Mouse (Mus musculus): Measurements from ENCODE around the gene Rad18.

The Rad18 gene

DNA sequence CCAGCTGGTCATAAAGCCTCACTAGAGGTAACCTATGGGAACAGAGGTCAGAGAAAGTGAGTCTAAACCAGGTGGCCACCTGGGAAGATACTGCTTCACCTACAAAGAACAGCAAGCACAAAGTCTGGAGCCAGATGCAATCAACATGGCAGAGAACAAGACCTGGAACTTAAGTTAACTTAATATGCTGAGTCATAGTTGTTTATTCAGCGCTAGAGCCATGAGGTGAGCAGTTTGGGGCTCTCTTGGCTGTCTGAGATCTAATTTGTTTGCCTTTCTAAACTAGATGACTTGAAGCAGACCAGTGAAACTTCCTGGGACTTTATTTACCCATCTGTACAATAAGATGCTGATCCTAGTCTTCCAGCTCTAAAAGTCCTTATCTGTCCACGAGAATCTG lies 12.4 kb downstream of the Rad18 start:
- DNase-seq (ENCODE audit: low spot score in 2 of 2), result no peak

- DNase-seq (ENCODE audit: low spot score in 2 of 2), result no peak
Measured at GRCm38 (mm10) chr6:112632071-112632470, 64.4 kb downstream of the Rad18 start.

- no peak for DNase-seq (ENCODE audit: low spot score in 2 of 2)
Measured at GRCm38 (mm10) chr6:112630291-112630690, 66.2 kb downstream of the Rad18 start.

- DNase-seq (ENCODE audit: low spot score in 2 of 2), result no peak
Measured at GRCm38 (mm10) chr6:112628301-112628700, 68.2 kb downstream of the Rad18 start.

DNA sequence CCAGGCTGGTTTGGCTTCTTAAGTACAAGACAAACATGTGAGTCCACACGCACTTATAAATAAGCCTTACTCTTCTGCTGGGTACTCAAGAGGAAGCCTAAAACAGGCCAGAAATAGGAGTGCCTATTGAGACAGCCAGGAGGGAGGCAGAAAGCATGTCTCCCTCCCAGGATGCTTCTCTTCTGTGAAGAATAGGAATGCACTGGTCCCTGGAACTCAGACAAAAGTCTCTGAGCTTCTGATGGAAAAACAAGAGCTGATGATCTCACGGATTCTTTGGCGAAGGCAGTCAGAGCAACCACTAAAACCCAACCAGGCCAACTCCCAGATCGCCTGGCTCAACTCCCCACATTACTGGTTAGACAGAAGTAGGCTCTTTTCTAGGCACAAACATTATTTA lies 74.2 kb downstream of the Rad18 start:
- DNase-seq (ENCODE audit: low spot score in 2 of 2), result no peak

DNA sequence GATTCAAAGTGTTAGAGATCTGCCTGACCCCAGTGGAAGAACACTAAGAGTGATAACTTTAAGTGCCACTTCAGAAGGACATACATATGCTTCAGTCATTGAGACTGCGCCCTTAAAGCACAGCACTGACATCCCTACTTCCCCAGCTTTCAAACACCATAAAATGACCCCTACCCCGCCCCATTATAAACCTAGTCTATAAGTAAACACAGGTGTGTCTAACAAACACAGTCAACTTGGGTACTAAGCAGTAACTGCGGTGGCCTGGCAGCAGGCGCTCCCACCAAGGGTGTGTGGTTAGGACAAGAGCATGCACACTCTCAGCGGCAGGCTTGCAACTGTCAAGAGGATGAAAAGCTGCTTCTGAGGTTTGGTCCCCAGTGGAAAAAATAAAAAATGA lies 76.5 kb downstream of the Rad18 start:
- no peak for DNase-seq (ENCODE audit: low spot score in 2 of 2)

- DNase-seq (ENCODE audit: low spot score in 2 of 2), result no peak
Measured at GRCm38 (mm10) chr6:112617728-112618318, 78.7 kb downstream of the Rad18 start.

- DNase-seq (ENCODE audit: low spot score in 2 of 2), result no peak
Measured at GRCm38 (mm10) chr6:112609027-112609426, 87.5 kb downstream of the Rad18 start.

DNA sequence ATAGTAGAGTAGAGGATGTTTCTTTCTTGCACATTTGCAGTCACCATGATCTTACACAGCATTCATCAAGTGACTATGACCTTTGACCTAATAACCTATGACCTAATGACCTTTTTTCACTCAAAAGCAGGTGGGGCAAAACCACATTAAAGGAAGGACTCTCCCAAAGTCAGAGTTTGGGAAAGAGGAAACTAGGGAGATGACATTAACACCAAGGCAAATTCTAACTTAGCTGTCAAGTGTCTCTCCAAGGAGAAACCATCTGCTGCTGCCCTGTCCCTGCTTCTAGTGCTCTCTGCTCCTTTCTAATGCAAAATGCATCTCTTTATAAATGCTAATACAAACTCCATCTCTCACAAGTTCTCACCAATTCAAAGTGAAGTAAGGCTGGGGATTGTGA lies 92.6 kb downstream of the Rad18 start:
- DNase-seq (ENCODE audit: low spot score in 2 of 2), result no peak

- no peak for DNase-seq (ENCODE audit: low spot score in 2 of 2)
Measured at GRCm38 (mm10) chr6:112594971-112595370, 101.5 kb downstream of the Rad18 start.

GRCm38 (mm10) chr6:112587912-112588311 lies 108.6 kb downstream of the Rad18 start:
- no peak for DNase-seq (ENCODE audit: low spot score in 2 of 2)

DNA sequence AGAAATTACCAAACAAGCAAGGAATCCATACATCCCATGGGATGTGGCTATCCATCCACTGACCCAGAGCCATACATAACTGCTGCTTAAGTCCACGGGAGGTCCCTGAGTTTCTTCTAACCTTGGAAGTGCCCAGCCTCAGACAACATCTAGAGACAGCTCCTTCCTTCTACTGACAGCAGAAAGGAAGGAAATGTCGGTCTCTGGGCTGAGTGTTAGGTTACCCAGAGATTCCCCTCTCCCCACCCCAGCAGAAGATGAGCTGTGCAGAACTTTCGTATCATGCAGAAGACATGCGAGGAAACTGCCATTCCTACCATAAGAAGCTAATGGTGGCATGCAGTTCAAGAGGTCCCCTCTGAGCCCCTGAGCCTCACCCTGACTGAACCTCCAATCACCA lies 109.5 kb downstream of the Rad18 start:
- DNase-seq (ENCODE audit: low spot score in 2 of 2), result no peak

- DNase-seq (ENCODE audit: low spot score in 2 of 2), result no peak
Measured at GRCm38 (mm10) chr6:112584961-112585360, 111.5 kb downstream of the Rad18 start.

- DNase-seq (ENCODE audit: low spot score in 2 of 2), result no peak
Measured at GRCm38 (mm10) chr6:112582022-112582421, 114.5 kb downstream of the Rad18 start.

DNA sequence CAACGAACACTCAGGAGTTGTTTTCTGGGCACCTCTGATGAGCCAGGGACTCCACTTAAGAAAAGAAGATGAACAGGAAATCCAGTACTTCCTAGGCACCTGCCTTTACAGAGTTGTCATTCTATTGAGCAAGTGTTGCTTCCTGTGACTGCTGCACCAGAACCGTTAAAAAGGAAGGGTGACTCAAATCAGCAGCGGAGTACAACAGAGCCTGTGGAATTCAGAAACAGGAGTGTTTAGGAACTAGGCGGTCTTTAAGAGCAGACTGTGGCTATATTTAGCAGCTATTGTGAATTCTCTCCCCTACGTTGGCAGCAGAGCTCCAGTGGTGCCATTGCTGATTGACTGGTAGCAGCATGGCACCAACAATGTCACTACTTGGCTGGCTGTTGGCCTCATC lies 119.3 kb downstream of the Rad18 start:
- DNase-seq (ENCODE audit: low spot score in 2 of 2), result no peak

DNA sequence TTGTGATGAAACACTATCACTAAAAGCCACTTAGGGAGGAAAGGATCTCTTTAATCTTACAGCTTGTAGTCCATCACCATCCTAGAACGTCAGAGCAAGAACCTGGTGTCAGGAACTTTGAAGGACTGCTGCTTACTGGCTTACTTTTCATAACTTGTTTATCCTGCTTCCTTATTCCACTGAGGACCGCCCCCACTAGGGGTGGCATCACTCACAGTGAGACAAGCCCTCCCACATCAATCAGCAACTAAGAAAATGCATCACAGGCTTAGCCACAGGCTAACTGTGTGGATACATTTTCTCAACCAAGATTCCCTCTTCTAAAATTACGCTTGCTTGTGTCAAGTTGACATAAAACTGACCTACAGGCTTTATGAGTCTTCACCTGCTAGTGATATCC lies 121.9 kb downstream of the Rad18 start:
- DNase-seq (ENCODE audit: low spot score in 2 of 2), result no peak

DNA sequence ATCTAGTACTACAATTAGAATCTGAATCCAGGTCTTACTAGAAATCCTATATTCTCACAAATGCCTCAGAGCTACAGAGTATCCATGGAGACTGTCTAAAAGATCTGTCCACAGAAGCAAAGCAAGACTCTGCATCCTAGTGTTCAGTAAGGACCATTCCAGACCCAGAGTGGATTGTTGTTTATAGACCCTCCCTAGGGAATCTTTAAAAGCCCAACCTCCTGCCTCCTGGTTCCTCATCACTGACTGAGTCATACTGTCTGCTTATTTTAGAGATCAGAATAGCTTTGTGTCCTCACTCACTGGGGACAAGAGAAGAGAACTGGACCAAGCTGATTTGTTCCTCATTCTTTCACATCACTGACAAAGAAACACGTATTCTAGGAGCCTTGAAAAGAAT lies 126.1 kb downstream of the Rad18 start:
- no peak for DNase-seq (ENCODE audit: low spot score in 2 of 2)
